Mouse (Mus musculus) spleen, postnatal 14 days (tissue): ENCODE data around the gene Macc1.

Source experiments
- DNase-seq, 2 experiments: peaks; one replicate each; pipeline ENCODE4 v3.0.0; 2021 to 2022; ENCODE audit warnings: low spot score in 2 of 2

The Macc1 gene

GRCm38 (mm10) chr12:119386650-119387049 is 72.6 kb downstream of the Macc1 start:
- DNase-seq = no peak

GRCm38 (mm10) chr12:119387925-119388324 is 73.9 kb downstream of the Macc1 start:
- DNase-seq = no peak

GRCm38 (mm10) chr12:119390192-119390684 is 76.2 kb downstream of the Macc1 start:
- no peak for DNase-seq

- DNase-seq = no peak
Measured at GRCm38 (mm10) chr12:119398046-119398659, 84.1 kb downstream of the Macc1 start.

- DNase-seq = no peak
Measured at GRCm38 (mm10) chr12:119402273-119402672, 88.2 kb downstream of the Macc1 start.

GRCm38 (mm10) chr12:119402796-119403195 is 88.7 kb downstream of the Macc1 start:
- DNase-seq = no peak

GRCm38 (mm10) chr12:119404810-119405209 is 90.7 kb downstream of the Macc1 start:
- DNase-seq = no peak

GRCm38 (mm10) chr12:119410522-119410921 is 96.5 kb downstream of the Macc1 start:
- DNase-seq = no peak

- no peak for DNase-seq
Measured at GRCm38 (mm10) chr12:119410956-119411355, 96.9 kb downstream of the Macc1 start.

GRCm38 (mm10) chr12:119411982-119412381 is 97.9 kb downstream of the Macc1 start:
- DNase-seq = no peak

GRCm38 (mm10) chr12:119415900-119416299 is 101.8 kb downstream of the Macc1 start:
- no peak for DNase-seq

- no peak for DNase-seq
Measured at GRCm38 (mm10) chr12:119425749-119426148, 111.7 kb downstream of the Macc1 start.

- DNase-seq = no peak
Measured at GRCm38 (mm10) chr12:119426182-119426886, 112.3 kb downstream of the Macc1 start.

- DNase-seq = no peak
Measured at GRCm38 (mm10) chr12:119426887-119427204, 112.8 kb downstream of the Macc1 start.

GRCm38 (mm10) chr12:119440720-119441119 is 126.7 kb downstream of the Macc1 start:
- DNase-seq = no peak

- no peak for DNase-seq
Measured at GRCm38 (mm10) chr12:119450116-119450515, 136.0 kb downstream of the Macc1 start.

GRCm38 (mm10) chr12:119451232-119451631 is 137.2 kb downstream of the Macc1 start:
- DNase-seq = no peak

GRCm38 (mm10) chr12:119454076-119454475 is 140.0 kb downstream of the Macc1 start:
- no peak for DNase-seq

GRCm38 (mm10) chr12:119464040-119464939 is 150.2 kb downstream of the Macc1 start:
- DNase-seq = no peak

GRCm38 (mm10) chr12:119464940-119465245 is 150.8 kb downstream of the Macc1 start:
- DNase-seq = no peak

GRCm38 (mm10) chr12:119467656-119468055 is 153.6 kb downstream of the Macc1 start:
- no peak for DNase-seq

- DNase-seq = no peak
Measured at GRCm38 (mm10) chr12:119470260-119470659, 156.2 kb downstream of the Macc1 start.

GRCm38 (mm10) chr12:119483296-119483695 is 169.2 kb downstream of the Macc1 start:
- DNase-seq = no peak
